Mouse (Mus musculus): Measurements from ENCODE around the gene Ldha. TPM values are rescaled to one million over a fixed set of nuclear protein-coding genes. Genes with fewer than 3 reads are reported as not detected.

The Ldha gene
- polyA plus RNA-seq, 1 experiment from 2014 or later, result 1,645 TPM

Other genes starting within 250 kb of the Ldha start
- gene Sergef, start 201.7 kb upstream of the Ldha start, polyA plus RNA-seq (2015; fragmentation: Nextera tagmentation; extraction: Ambion mirVana), result 13.2 and 14.7 TPM in 2 replicates
- 0.09 and 0.25 TPM in 2 replicates for gene Tph1, start 168.9 kb upstream of the Ldha start, polyA plus RNA-seq (2015; fragmentation: Nextera tagmentation; extraction: Ambion mirVana)
- 32.5 and 35.4 TPM in 2 replicates for gene Saal1, start 130.8 kb upstream of the Ldha start, polyA plus RNA-seq (2015; fragmentation: Nextera tagmentation; extraction: Ambion mirVana)
- gene Saa3, start 125.8 kb upstream of the Ldha start, polyA plus RNA-seq (2015; fragmentation: Nextera tagmentation; extraction: Ambion mirVana), result 0.41 and 0.59 TPM in 2 replicates
- not detected in 2 replicates for gene Saa4, start 108.9 kb upstream of the Ldha start, polyA plus RNA-seq (2015; fragmentation: Nextera tagmentation; extraction: Ambion mirVana)
- 2.3 and 4.2 TPM in 2 replicates for gene Saa1, start 98.5 kb upstream of the Ldha start, polyA plus RNA-seq (2015; fragmentation: Nextera tagmentation; extraction: Ambion mirVana)
- 3.1 and 5.0 TPM in 2 replicates for gene Saa2, start 89.7 kb upstream of the Ldha start, polyA plus RNA-seq (2015; fragmentation: Nextera tagmentation; extraction: Ambion mirVana)
- 22.2 and 23.8 TPM in 2 replicates for gene Hps5, start 45.4 kb upstream of the Ldha start, polyA plus RNA-seq (2015; fragmentation: Nextera tagmentation; extraction: Ambion mirVana)
- gene Gtf2h1, start 45.4 kb upstream of the Ldha start, polyA plus RNA-seq (2015; fragmentation: Nextera tagmentation; extraction: Ambion mirVana), result 51.3 and 56.3 TPM in 2 replicates
- not detected in 2 replicates for gene Ldhc, start 19.7 kb downstream of the Ldha start, polyA plus RNA-seq (2015; fragmentation: Nextera tagmentation; extraction: Ambion mirVana)
- 208 and 222 TPM in 2 replicates for gene Tsg101, start 78.5 kb downstream of the Ldha start, polyA plus RNA-seq (2015; fragmentation: Nextera tagmentation; extraction: Ambion mirVana)
- gene Uevld, start 117.1 kb downstream of the Ldha start, polyA plus RNA-seq (2015; fragmentation: Nextera tagmentation; extraction: Ambion mirVana), result 10.3 and 10.8 TPM in 2 replicates
- not detected in 2 replicates for gene Gm9999, start 142.1 kb downstream of the Ldha start, polyA plus RNA-seq (2015; fragmentation: Nextera tagmentation; extraction: Ambion mirVana)
- gene Spty2d1, start 166.9 kb downstream of the Ldha start, polyA plus RNA-seq (2015; fragmentation: Nextera tagmentation; extraction: Ambion mirVana), result 20.3 and 21.8 TPM in 2 replicates
- 28.9 and 29.3 TPM in 2 replicates for gene Tmem86a, start 209.1 kb downstream of the Ldha start, polyA plus RNA-seq (2015; fragmentation: Nextera tagmentation; extraction: Ambion mirVana)